Mouse (Mus musculus) kidney, postnatal 0 days (tissue): ENCODE measurements around the gene Col12a1. TPM values are rescaled to one million over a fixed set of nuclear protein-coding genes. Genes with fewer than 3 reads are reported as not detected.

ENCODE experiments used
- ATAC-seq: fragments of 200-750 bp; cut with Nextera tagmentation; replicated peaks from 2 replicates; pipeline ENCODE4 v1.8.0; 2017; ENCODE audit warnings: low read depth, moderate number of reproducible peaks, moderate TSS enrichment, moderate library complexity; ENCODE audit not compliant: low FRiP score
- DNase-seq: peaks from one replicate; pipeline ENCODE4 v3.0.0-alpha.2; 2016; ENCODE audit warnings: low spot score
- H3K27ac ChIP-seq: fragments of 300-500 bp; sonication (generic); 2 replicates; pipeline ENCODE4 v1.5.1; 2014; ENCODE audit warnings: mild to moderate bottlenecking
- H3K27me3 ChIP-seq: fragments of 300-500 bp; sonication (generic); 2 replicates; pipeline ENCODE4 v1.6.1; 2014; ENCODE audit warnings: low read length, mixed read lengths; ENCODE audit not compliant: insufficient read depth
- H3K36me3 ChIP-seq: fragments of 300-500 bp; sonication (generic); 2 replicates; pipeline ENCODE4 v1.6.1; 2014; ENCODE audit warnings: low read length, mixed read lengths; ENCODE audit not compliant: insufficient read depth
- H3K4me1 ChIP-seq: fragments of 300-500 bp; sonication (generic); replicated peaks from 2 replicates; pipeline ENCODE4 v1.6.1; 2014; ENCODE audit warnings: antibody characterized with exemption, low read length, mixed read lengths; ENCODE audit not compliant: insufficient read depth
- H3K4me2 ChIP-seq: fragments of 300-500 bp; sonication (generic); 2 replicates; pipeline ENCODE4 v1.6.1; 2014; ENCODE audit warnings: mild to moderate bottlenecking, low read length, moderate library complexity, mixed read lengths
- H3K4me3 ChIP-seq: fragments of 300-500 bp; sonication (generic); replicated peaks from 2 replicates; pipeline ENCODE4 v1.5.1; 2014; ENCODE audit warnings: low read depth, low read length
- H3K9ac ChIP-seq: fragments of 300-500 bp; sonication (generic); 2 replicates; pipeline ENCODE4 v1.6.1; 2014; ENCODE audit warnings: low read depth, low read length
- H3K9me3 ChIP-seq: fragments of 300-500 bp; sonication (generic); replicated peaks from 2 replicates; pipeline ENCODE4 v1.6.1; 2016; ENCODE audit warnings: low read length, inconsistent platforms, mixed read lengths
- CTCF ChIP-seq: IDR thresholded peaks from 2 replicates; pipeline ENCODE4 v1.5.1; 2016; ENCODE audit warnings: antibody characterized with exemption, low read depth, mild to moderate bottlenecking, moderate library complexity
- WGBS: fragments of 180-500 bp; shearing (Covaris S2); extraction: QIAGEN DNeasy Blood & Tissue Kit; methylation state at CpG from one replicate; pipeline ENCODE4 v1.1.7; 2014; 5-methylcytosine and 5-hydroxymethylcytosine counted together
- polyA plus RNA-seq: library from polyadenylated mRNA; unstranded; fragments of >200 nt; fragmentation: Nextera tagmentation; extraction: Ambion mirVana; gene quantifications from 2 replicates; pipeline ENCODE4 v1.2.1, GENCODE M21; 2015

The Col12a1 gene
- polyA plus RNA-seq, 1 experiment from 2014 or later = 42.8 TPM

GRCm38 (mm10) chr9:79755311-79755710 is 36.7 kb upstream of the Col12a1 start:
- no peak for DNase-seq

GRCm38 (mm10) chr9:79751846-79752245 is 33.2 kb upstream of the Col12a1 start:
- no peak for DNase-seq
- Histone ChIP-seq H3K27me3 (no peaks in the 10 kb centered on the region), H3K9me3 (no peaks in the 10 kb centered on the region), H3K4me3 (no peak overlapping the region), H3K9ac (no peak overlapping the region), H3K4me1 (no peaks in the 10 kb centered on the region), H3K36me3 (peaks cover 25% of the 10 kb centered on the region), H3K4me2 (no peak overlapping the region), H3K27ac (no peak overlapping the region)
- ATAC-seq = no peak
- 38% methylated on average over 8 of the region's 8 CpGs for WGBS
- TF ChIP-seq CTCF = no peak

More at GRCm38 (mm10) chr9:79755311-79755710, 36.7 kb upstream of the Col12a1 start:
- H3K9ac ChIP-seq = no peak overlapping the region
- 96% methylated on average over 4 of the region's 4 CpGs for WGBS
- H3K4me1 ChIP-seq = 0 out of 2 replicates have a peak, but pooled peaks cover 2% of the 10 kb centered on the region
- H3K9me3 ChIP-seq = no peaks in the 10 kb centered on the region
- H3K27me3 ChIP-seq = no peaks in the 10 kb centered on the region
- H3K36me3 ChIP-seq = peaks cover 28% of the 10 kb centered on the region
- H3K27ac ChIP-seq = no peak overlapping the region
- TF ChIP-seq CTCF = no peak
- no peak for ATAC-seq
- H3K4me2 ChIP-seq = no peak overlapping the region
- H3K4me3 ChIP-seq = no peak overlapping the region

GRCm38 (mm10) chr9:79750709-79751108 is 32.1 kb upstream of the Col12a1 start:
- no peak for DNase-seq
- Histone ChIP-seq H3K27me3 (no peaks in the 10 kb centered on the region), H3K36me3 (peaks cover 21% of the 10 kb centered on the region), H3K4me3 (no peak overlapping the region), H3K4me1 (no peaks in the 10 kb centered on the region), H3K9ac (no peak overlapping the region; the same call in 1 of the 2 replicates), H3K27ac (no peak overlapping the region), H3K4me2 (no peak overlapping the region), H3K9me3 (no peaks in the 10 kb centered on the region)
- TF ChIP-seq CTCF = no peak
- 73% methylated on average over 7 of the region's 7 CpGs for WGBS
- no peak for ATAC-seq

GRCm38 (mm10) chr9:79745036-79745435 is 26.4 kb upstream of the Col12a1 start:
- no peak for TF ChIP-seq CTCF
- no peak for ATAC-seq
- Histone ChIP-seq H3K27ac (no peak overlapping the region), H3K4me3 (no peak overlapping the region), H3K9ac (no peak overlapping the region), H3K4me1 (no peaks in the 10 kb centered on the region), H3K36me3 (no peaks in the 10 kb centered on the region), H3K4me2 (no peak overlapping the region), H3K9me3 (no peaks in the 10 kb centered on the region), H3K27me3 (no peaks in the 10 kb centered on the region)
- DNase-seq = no peak
- WGBS = 75% methylated on average over 4 of the region's 4 CpGs

- Histone ChIP-seq H3K9ac (no peak overlapping the region), H3K4me1 (no peaks in the 10 kb centered on the region), H3K36me3 (no peaks in the 10 kb centered on the region), H3K9me3 (no peaks in the 10 kb centered on the region), H3K4me3 (no peak overlapping the region), H3K4me2 (no peak overlapping the region), H3K27ac (no peak overlapping the region), H3K27me3 (no peaks in the 10 kb centered on the region)
- DNase-seq (no peak), ATAC-seq (no peak)
- 78% methylated on average over 6 of the region's 6 CpGs for WGBS
- no peak for TF ChIP-seq CTCF
Measured at GRCm38 (mm10) chr9:79735608-79736007, 17.0 kb upstream of the Col12a1 start.

- no peak for TF ChIP-seq CTCF
- 63% methylated on average over 5 of the region's 5 CpGs for WGBS
Measured at GRCm38 (mm10) chr9:79730301-79730700, 11.7 kb upstream of the Col12a1 start.

GRCm38 (mm10) chr9:79723090-79723489 is 4.5 kb upstream of the Col12a1 start:
- 35% methylated on average over 5 of the region's 5 CpGs for WGBS
- H3K4me3 ChIP-seq = no peak overlapping the region
- H3K4me2 ChIP-seq = no peak overlapping the region
- H3K27me3 ChIP-seq = peaks cover 8% of the 10 kb centered on the region; the same call in 1 of the 2 replicates
- no peak overlapping the region for H3K9ac ChIP-seq
- DNase-seq (peak; percentile 87), ATAC-seq (no peak)
- peaks cover 16% of the 10 kb centered on the region for H3K4me1 ChIP-seq
- no peaks in the 10 kb centered on the region for H3K36me3 ChIP-seq
- H3K9me3 ChIP-seq = 0 out of 2 replicates have a peak, but pooled peaks cover 2% of the 10 kb centered on the region
- H3K27ac ChIP-seq = no peak overlapping the region
- peak; percentile 77 for TF ChIP-seq CTCF

More at GRCm38 (mm10) chr9:79730301-79730700, 11.7 kb upstream of the Col12a1 start:
- no peak overlapping the region for H3K27ac ChIP-seq
- H3K4me1 ChIP-seq = no peaks in the 10 kb centered on the region
- no peaks in the 10 kb centered on the region for H3K27me3 ChIP-seq
- H3K4me3 ChIP-seq = no peak overlapping the region
- H3K9ac ChIP-seq = no peak overlapping the region
- H3K4me2 ChIP-seq = no peak overlapping the region
- no peaks in the 10 kb centered on the region for H3K36me3 ChIP-seq
- no peaks in the 10 kb centered on the region for H3K9me3 ChIP-seq
- DNase-seq (no peak), ATAC-seq (no peak)
